Mouse (Mus musculus) liver, embryonic 11.5 days (tissue): ENCODE results near the gene Prkab1. TPM values are rescaled to one million over a fixed set of nuclear protein-coding genes. Genes with fewer than 3 reads are reported as not detected.

ENCODE experiments used
- ATAC-seq: fragments of 200-750 bp; cut with Nextera tagmentation; replicated peaks from 2 replicates; pipeline ENCODE4 v1.8.0; 2017; ENCODE audit warnings: moderate number of reproducible peaks, mild to moderate bottlenecking, moderate TSS enrichment, moderate library complexity; ENCODE audit not compliant: low FRiP score
- DNase-seq: peaks from one replicate; pipeline ENCODE4 v3.0.0-alpha.2; 2017; ENCODE audit warnings: low spot score
- H3K27ac ChIP-seq: fragments of 300-500 bp; sonication (generic); 2 replicates; pipeline ENCODE4 v1.5.1; 2014; ENCODE audit warnings: mild to moderate bottlenecking, low read depth, low read length, control low read depth
- H3K27me3 ChIP-seq: fragments of 300-500 bp; sonication (generic); replicated peaks from 2 replicates; pipeline ENCODE4 v1.6.1; 2014; ENCODE audit warnings: low read length, mixed read lengths; ENCODE audit not compliant: control insufficient read depth, insufficient read depth
- H3K36me3 ChIP-seq: fragments of 300-500 bp; sonication (generic); 2 replicates; pipeline ENCODE4 v1.6.1; 2014; ENCODE audit warnings: mild to moderate bottlenecking, low read length, moderate library complexity, mixed read lengths; ENCODE audit not compliant: control insufficient read depth, insufficient read depth
- H3K4me1 ChIP-seq: fragments of 300-500 bp; sonication (generic); replicated peaks from 2 replicates; pipeline ENCODE4 v1.6.1; 2014; ENCODE audit warnings: low read length, mixed read lengths; ENCODE audit not compliant: control insufficient read depth, insufficient read depth
- H3K4me2 ChIP-seq: fragments of 300-500 bp; sonication (generic); 2 replicates; pipeline ENCODE4 v1.6.1; 2014; ENCODE audit warnings: mild to moderate bottlenecking, control low read depth, moderate library complexity
- H3K4me3 ChIP-seq: fragments of 300-500 bp; sonication (generic); 2 replicates; pipeline ENCODE4 v1.5.1; 2014; ENCODE audit warnings: low read depth, low read length, control low read depth
- H3K9ac ChIP-seq: fragments of 300-500 bp; sonication (generic); 2 replicates; pipeline ENCODE4 v1.6.1; 2014; ENCODE audit warnings: low read depth, low read length, control low read depth
- H3K9me3 ChIP-seq: fragments of 300-500 bp; sonication (generic); 2 replicates; pipeline ENCODE4 v1.6.1; 2016; ENCODE audit warnings: low read length, inconsistent platforms, mixed read lengths; ENCODE audit not compliant: control insufficient read depth
- WGBS: fragments of 180-500 bp; shearing (Covaris S2); extraction: QIAGEN DNeasy Blood & Tissue Kit; methylation state at CpG from one replicate; pipeline ENCODE4 v1.1.7; 2014; 5-methylcytosine and 5-hydroxymethylcytosine counted together
- polyA plus RNA-seq: library from polyadenylated mRNA; unstranded; fragments of >200 nt; fragmentation: Nextera tagmentation; extraction: Ambion mirVana; gene quantifications from 2 replicates; pipeline ENCODE4 v1.2.1, GENCODE M21; 2014

Prkab1 gene
- polyA plus RNA-seq, 1 experiment from 2014 or later, result 109 TPM

GRCm38 (mm10) chr5:116014237-116014636 lies 10.1 kb downstream of the Prkab1 start:
- no peak overlapping the region for H3K4me3 ChIP-seq
- no peak for DNase-seq
- no peak overlapping the region for H3K27ac ChIP-seq
- peaks cover 6% of the 10 kb centered on the region for H3K4me1 ChIP-seq
- 85% methylated on average over 11 of the region's 11 CpGs for WGBS
- H3K9me3 ChIP-seq, result no peaks in the 10 kb centered on the region
- no peaks in the 10 kb centered on the region for H3K27me3 ChIP-seq
- no peak overlapping the region for H3K4me2 ChIP-seq
- ATAC-seq, result no peak
- peaks cover 53% of the 10 kb centered on the region for H3K36me3 ChIP-seq
- no peak overlapping the region for H3K9ac ChIP-seq

DNA sequence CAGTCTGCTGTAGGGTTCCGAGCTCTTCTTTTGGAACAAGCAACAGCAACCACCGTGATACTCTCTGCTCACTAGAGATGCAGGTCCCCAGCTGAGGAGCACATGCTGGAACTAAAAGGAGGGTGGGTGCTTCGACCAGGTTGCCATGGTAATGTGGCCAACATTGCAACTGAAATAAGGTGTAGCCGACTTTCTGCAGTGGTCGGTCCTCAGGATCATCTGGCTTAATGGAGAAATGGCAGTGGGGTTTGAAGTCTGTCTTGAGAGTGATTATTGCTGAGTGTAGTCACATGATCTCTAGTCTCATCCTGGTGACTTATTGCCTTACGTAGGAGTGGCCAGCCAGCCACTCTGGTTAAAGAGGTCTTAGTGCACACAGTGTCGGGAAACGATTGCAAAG lies 10.5 kb downstream of the Prkab1 start:
- WGBS, result 83% methylated on average over 8 of the region's 8 CpGs
- no peak for ATAC-seq
- no peak for DNase-seq
- Histone ChIP-seq H3K9ac (no peak overlapping the region), H3K4me3 (no peak overlapping the region), H3K27me3 (no peaks in the 10 kb centered on the region), H3K9me3 (no peaks in the 10 kb centered on the region), H3K36me3 (peaks cover 49% of the 10 kb centered on the region), H3K27ac (no peak overlapping the region), H3K4me1 (peaks cover 2% of the 10 kb centered on the region), H3K4me2 (no peak overlapping the region)

GRCm38 (mm10) chr5:116012503-116012902 lies 11.8 kb downstream of the Prkab1 start:
- H3K9me3 ChIP-seq, result no peaks in the 10 kb centered on the region
- no peak overlapping the region for H3K4me2 ChIP-seq
- no peak overlapping the region for H3K4me3 ChIP-seq
- H3K36me3 ChIP-seq, result peaks cover 40% of the 10 kb centered on the region
- H3K9ac ChIP-seq, result no peak overlapping the region
- no peak overlapping the region for H3K27ac ChIP-seq
- 73% methylated on average over 7 of the region's 7 CpGs for WGBS
- ATAC-seq (no peak), DNase-seq (no peak)
- peaks cover 3% of the 10 kb centered on the region for H3K4me1 ChIP-seq
- H3K27me3 ChIP-seq, result no peaks in the 10 kb centered on the region

- Histone ChIP-seq H3K4me1 (peaks cover 6% of the 10 kb centered on the region; the same call in 1 of the 2 replicates), H3K36me3 (peaks cover 39% of the 10 kb centered on the region), H3K27ac (no peak overlapping the region), H3K27me3 (no peaks in the 10 kb centered on the region), H3K9ac (no peak overlapping the region), H3K9me3 (no peaks in the 10 kb centered on the region), H3K4me3 (no peak overlapping the region), H3K4me2 (no peak overlapping the region)
- ATAC-seq (no peak), DNase-seq (no peak)
- 74% methylated on average over 7 of the region's 7 CpGs for WGBS
Measured at GRCm38 (mm10) chr5:116011700-116012099, 12.6 kb downstream of the Prkab1 start.

DNA sequence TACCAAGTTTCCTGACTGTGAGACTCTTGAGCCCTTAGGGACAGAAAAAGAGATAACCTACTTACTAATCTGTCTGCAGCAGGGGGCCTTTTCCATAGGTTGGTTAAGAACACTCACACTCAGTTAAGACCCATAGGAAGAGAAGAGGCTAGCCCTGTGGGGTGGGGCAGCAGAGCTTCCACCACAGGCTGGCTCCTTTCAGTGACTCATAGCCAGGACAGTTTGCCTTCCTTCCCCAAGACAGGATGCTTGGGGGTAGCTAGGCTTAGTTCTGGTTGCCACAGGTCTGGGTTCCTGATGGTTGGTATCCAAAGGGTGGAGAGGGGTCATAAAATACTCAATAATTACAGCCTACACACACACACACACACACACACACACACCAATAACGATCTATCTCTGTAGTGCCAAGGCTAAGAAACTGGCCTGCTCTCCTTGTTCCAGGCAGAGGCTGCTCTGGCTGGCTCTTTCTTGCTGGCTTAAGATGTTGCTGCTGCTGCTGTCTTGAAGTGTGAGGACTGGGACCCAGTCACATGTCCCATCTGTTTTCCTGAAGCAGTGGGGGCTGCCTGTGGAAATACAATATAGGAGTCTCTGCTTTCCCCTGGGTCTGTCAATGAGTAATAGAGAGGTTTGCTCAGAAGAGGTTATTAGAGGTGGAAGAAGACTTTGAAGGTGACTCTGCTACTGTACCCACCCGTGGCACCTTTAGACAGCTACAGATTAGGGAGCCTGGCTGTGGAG lies 14.3 kb downstream of the Prkab1 start:
- Histone ChIP-seq H3K27me3 (no peaks in the 10 kb centered on the region), H3K4me2 (no peak overlapping the region), H3K9ac (no peak overlapping the region), H3K9me3 (no peaks in the 10 kb centered on the region), H3K27ac (no peak overlapping the region), H3K4me3 (no peak overlapping the region), H3K4me1 (peaks cover 6% of the 10 kb centered on the region; the same call in 1 of the 2 replicates), H3K36me3 (peaks cover 29% of the 10 kb centered on the region)
- 74% methylated on average over 2 of the region's 2 CpGs for WGBS
- ATAC-seq, result peak; percentile 35; the same call in 1 of the 2 replicates
- no peak for DNase-seq

- Histone ChIP-seq H3K4me3 (no peak overlapping the region), H3K4me1 (peaks cover 6% of the 10 kb centered on the region; the same call in 1 of the 2 replicates), H3K9me3 (no peaks in the 10 kb centered on the region), H3K4me2 (no peak overlapping the region), H3K9ac (no peak overlapping the region), H3K27ac (no peak overlapping the region), H3K27me3 (no peaks in the 10 kb centered on the region), H3K36me3 (peaks cover 21% of the 10 kb centered on the region)
- WGBS, result 86% methylated on average over 15 of the region's 15 CpGs
- ATAC-seq (no peak), DNase-seq (no peak)
Measured at GRCm38 (mm10) chr5:116009091-116009851, 15.0 kb downstream of the Prkab1 start.

GRCm38 (mm10) chr5:116007723-116008122 lies 16.6 kb downstream of the Prkab1 start:
- H3K4me2 ChIP-seq, result no peak overlapping the region
- WGBS, result 79% methylated on average over 13 of the region's 13 CpGs
- H3K27me3 ChIP-seq, result no peaks in the 10 kb centered on the region
- no peaks in the 10 kb centered on the region for H3K9me3 ChIP-seq
- peaks cover 15% of the 10 kb centered on the region; the same call in 1 of the 2 replicates for H3K36me3 ChIP-seq
- no peak for DNase-seq
- no peak overlapping the region for H3K4me3 ChIP-seq
- no peak overlapping the region for H3K9ac ChIP-seq
- peaks cover 6% of the 10 kb centered on the region; the same call in 1 of the 2 replicates for H3K4me1 ChIP-seq
- ATAC-seq, result no peak
- H3K27ac ChIP-seq, result no peak overlapping the region

GRCm38 (mm10) chr5:116006324-116007099 lies 17.8 kb downstream of the Prkab1 start:
- 77% methylated on average over 22 of the region's 22 CpGs for WGBS
- Histone ChIP-seq H3K36me3 (peaks cover 15% of the 10 kb centered on the region; the same call in 1 of the 2 replicates), H3K27ac (no peak overlapping the region)

More at GRCm38 (mm10) chr5:116006324-116007099, 17.8 kb downstream of the Prkab1 start:
- Histone ChIP-seq H3K4me2 (no peak overlapping the region), H3K4me3 (no peak overlapping the region), H3K9me3 (no peaks in the 10 kb centered on the region), H3K9ac (no peak overlapping the region), H3K4me1 (peaks cover 6% of the 10 kb centered on the region; the same call in 1 of the 2 replicates), H3K27me3 (no peaks in the 10 kb centered on the region)
- ATAC-seq, result no peak
- DNase-seq, result no peak
